25 mouse cellular contexts compared by ENCODE assay signal in the genomic region with DNA sequence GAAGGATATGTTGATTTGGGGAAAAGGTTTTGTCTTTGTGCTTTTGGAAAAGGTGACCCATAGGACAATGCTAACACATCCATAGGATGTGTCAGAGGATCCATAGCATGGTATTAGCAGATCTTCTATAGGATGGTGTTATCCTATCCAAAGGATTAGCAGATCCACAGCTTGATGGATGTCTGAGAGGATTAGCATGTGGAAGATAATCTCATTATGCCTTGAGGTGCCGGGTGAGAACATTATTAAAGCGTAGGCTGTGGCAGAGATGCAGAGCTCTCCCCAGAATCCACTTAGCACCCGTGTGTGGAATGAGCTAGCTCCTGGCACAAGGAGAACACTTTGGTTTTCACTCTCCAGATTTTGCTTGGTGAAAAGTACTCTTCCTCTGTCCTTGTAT. TPM values are rescaled to one million over a fixed set of nuclear protein-coding genes. Genes with fewer than 3 reads are reported as not detected.
A peak's percentile ranks its signal among the peaks of the same experiment; 100 is the strongest.
DNase-seq lines count a peak whose midpoint lies in the region; ATAC-seq lines count a peak whose summit lies in the region.
"Had no signal": no experiment of that assay in that cellular context is flagged by ENCODE, and none has a peak within 500 bp of the region (broad histone marks: within the 10 kb centered on the region; RNA-seq: fewer than 3 reads in every experiment).

No protein-coding gene starts in this region.

- intact Hi-C loops in heart, postnatal 14 days (cut with DNase I), result loop anchor here (5.0 kb wide), 1 partner anchor 96 kb away; no protein-coding TSS in a partner anchor

- no peak overlapping the region for H3K4me2 ChIP-seq in midbrain, embryonic 14.5 days (ENCODE audit: low read length)
- no peak overlapping the region for H3K4me2 ChIP-seq in midbrain, embryonic 13.5 days (replicated peaks)
- H3K4me2 ChIP-seq: embryonic facial prominence, embryonic 15.5 days; heart, embryonic 11.5 days; hindbrain, embryonic 14.5 days had no signal

- H3K4me1 ChIP-seq in midbrain, embryonic 14.5 days (ENCODE audit: control insufficient read depth, insufficient read depth, low read length), result no peaks in the 10 kb centered on the region
- H3K4me1 ChIP-seq in midbrain, embryonic 13.5 days (replicated peaks), result 0 out of 2 replicates have a peak, but pooled peaks cover 2% of the 10 kb centered on the region
- H3K4me1 ChIP-seq: embryonic facial prominence, embryonic 15.5 days had no signal

- H3K27ac ChIP-seq in midbrain, embryonic 14.5 days (replicated peaks; ENCODE audit: low read depth, low read length), result no peak overlapping the region
- no peak overlapping the region for H3K27ac ChIP-seq in midbrain, embryonic 13.5 days
- H3K27ac ChIP-seq: embryonic facial prominence, embryonic 15.5 days; gastrocnemius, adult 2 months; hindbrain, embryonic 14.5 days had no signal

- peak; percentile 39 for DNase-seq in midbrain, embryonic 14.5 days
- peak; percentile 54 for DNase-seq in retina, adult 2 months (ENCODE audit: low read depth, low spot score)
- DNase-seq in retina, postnatal 1 day, result peak; percentile 83
- no peak for DNase-seq in heart, postnatal 14 days
- DNase-seq in right cerebral cortex, postnatal 10 days (ENCODE audit: low spot score in 2 of 2), result no peak
- DNase-seq: adrenal gland, adult 2 months; adrenal gland, postnatal 14 days; cerebellum, adult 11-12 months; cerebellum, adult 8-10 months; cerebellum, postnatal 10 days; cerebellum, postnatal 36 days; embryo, embryonic 11 days; forebrain, postnatal 0 days; gastrocnemius, adult 2 months; gastrocnemius, postnatal 14 days; heart, adult 11 months; heart, postnatal 36 days had no signal

- WGBS in midbrain, embryonic 14.5 days, result 6% methylated on average over 3 of the region's 3 CpGs
- WGBS in midbrain, embryonic 13.5 days, result 8% methylated on average over 3 of the region's 3 CpGs

- no peak overlapping the region for H3K9ac ChIP-seq in midbrain, embryonic 14.5 days (replicated peaks; ENCODE audit: low read length)
- H3K9ac ChIP-seq in midbrain, embryonic 13.5 days (replicated peaks), result no peak overlapping the region
- H3K9ac ChIP-seq: embryonic facial prominence, embryonic 15.5 days; forebrain, postnatal 0 days; hindbrain, embryonic 14.5 days had no signal

- 0 out of 2 replicates have a peak, but pooled peaks cover 2% of the 10 kb centered on the region for H3K27me3 ChIP-seq in midbrain, embryonic 14.5 days (ENCODE audit: control insufficient read depth, insufficient read depth, low read length)
- H3K27me3 ChIP-seq in midbrain, embryonic 13.5 days, result no peaks in the 10 kb centered on the region
- H3K27me3 ChIP-seq: embryonic facial prominence, embryonic 15.5 days had no signal

- H3K36me3 ChIP-seq in midbrain, embryonic 14.5 days (ENCODE audit: control insufficient read depth, insufficient read depth, low read length), result no peaks in the 10 kb centered on the region
- H3K36me3 ChIP-seq in midbrain, embryonic 13.5 days, result no peaks in the 10 kb centered on the region
- H3K36me3 ChIP-seq: embryonic facial prominence, embryonic 15.5 days had no signal

- no peaks in the 10 kb centered on the region for H3K9me3 ChIP-seq in midbrain, embryonic 14.5 days (ENCODE audit: control insufficient read depth, low read length)
- H3K9me3 ChIP-seq in midbrain, embryonic 13.5 days, result no peaks in the 10 kb centered on the region
- H3K9me3 ChIP-seq: embryonic facial prominence, embryonic 15.5 days had no signal

- ATAC-seq in midbrain, embryonic 14.5 days (ENCODE audit: low FRiP score, low TSS enrichment), result no peak
- no peak for ATAC-seq in midbrain, embryonic 13.5 days
- ATAC-seq: CD4-positive, CD25-positive, alpha-beta regulatory T cell, adult 4 months; forebrain, embryonic 14.5 days; forebrain, postnatal 0 days had no signal

- H3K4me3 ChIP-seq in midbrain, embryonic 14.5 days (replicated peaks; ENCODE audit: low read depth, low read length), result no peak overlapping the region
- no peak overlapping the region for H3K4me3 ChIP-seq in midbrain, embryonic 13.5 days (replicated peaks)
- H3K4me3 ChIP-seq: embryonic facial prominence, embryonic 15.5 days; gastrocnemius, adult 2 months had no signal

RNA-seq across cellular contexts. Expression of a gene that starts 13.3 kb away (rescaled TPM):
- polyA plus RNA-seq in midbrain, embryonic 14.5 days (2014; fragmentation: Nextera tagmentation; extraction: Ambion mirVana), result 3.8 and 5.4 TPM in 2 replicates
- 2.5 and 4.1 TPM in 2 replicates for polyA plus RNA-seq in midbrain, embryonic 13.5 days (2015; fragmentation: Nextera tagmentation; extraction: Ambion mirVana)
- 1 to 10 TPM; 4.3 to 4.7 TPM for total RNA-seq in heart, postnatal 14 days (2021)
- total RNA-seq: MEL had no signal
- polyA plus RNA-seq: C2C12; CD4-positive, CD25-positive, alpha-beta regulatory T cell, adult 4 months had no signal

Comparison
In these comparisons a context has a peak if more than half of its experiments do, and no peak if none do; other contexts are left out.
1. DNase-seq: peak in midbrain, embryonic 14.5 days (single experiment), retina, adult 2 months (single experiment) and retina, postnatal 1 day (single experiment); none in heart, postnatal 14 days (0 of 2) and right cerebral cortex, postnatal 10 days (0 of 2).